Mouse (Mus musculus) neural tube, embryonic 14.5 days (tissue): Measurements from ENCODE around the gene Tmem107. TPM values are rescaled to one million over a fixed set of nuclear protein-coding genes. Genes with fewer than 3 reads are reported as not detected.

Experiments
- ATAC-seq: fragments of 200-750 bp; cut with Nextera tagmentation; 2 replicates; pipeline ENCODE4 v1.8.0; 2017; ENCODE audit warnings: low read depth, mild to moderate bottlenecking, moderate TSS enrichment, moderate library complexity
- H3K27ac ChIP-seq: fragments of 300-500 bp; sonication (generic); 2 replicates; pipeline ENCODE4 v1.5.1; 2014; ENCODE audit warnings: low read depth, mild to moderate bottlenecking, control low read depth, low read length, moderate library complexity, mixed read lengths
- H3K27me3 ChIP-seq: fragments of 300-500 bp; sonication (generic); 2 replicates; pipeline ENCODE4 v1.6.1; 2014; ENCODE audit warnings: low read length; ENCODE audit not compliant: control insufficient read depth, insufficient read depth
- H3K36me3 ChIP-seq: fragments of 300-500 bp; sonication (generic); 2 replicates; pipeline ENCODE4 v1.6.1; 2014; ENCODE audit warnings: low read length, mixed read lengths; ENCODE audit not compliant: control insufficient read depth, insufficient read depth
- H3K4me1 ChIP-seq: fragments of 300-500 bp; sonication (generic); 2 replicates; pipeline ENCODE4 v1.6.1; 2014; ENCODE audit warnings: low read length; ENCODE audit not compliant: control insufficient read depth, insufficient read depth
- H3K4me2 ChIP-seq: fragments of 300-500 bp; sonication (generic); 2 replicates; pipeline ENCODE4 v1.6.1; 2014; ENCODE audit warnings: mild to moderate bottlenecking, low read depth, low read length, control low read depth
- H3K4me3 ChIP-seq: fragments of 300-500 bp; sonication (generic); 2 replicates; pipeline ENCODE4 v1.5.1; 2014; ENCODE audit warnings: low read depth, low read length, control low read depth, mixed read lengths
- H3K9ac ChIP-seq: fragments of 300-500 bp; sonication (generic); replicated peaks from 2 replicates; pipeline ENCODE4 v1.6.1; 2014; ENCODE audit warnings: low read depth, mild to moderate bottlenecking, control low read depth, low read length, mixed read lengths
- H3K9me3 ChIP-seq: fragments of 300-500 bp; sonication (generic); 2 replicates; pipeline ENCODE4 v1.6.1; 2016; ENCODE audit warnings: low read length; ENCODE audit not compliant: control insufficient read depth
- WGBS: fragments of 180-500 bp; shearing (Covaris S2); extraction: QIAGEN DNeasy Blood & Tissue Kit; methylation state at CpG from one replicate; pipeline ENCODE4 v1.1.7; 2014; 5-methylcytosine and 5-hydroxymethylcytosine counted together
- polyA plus RNA-seq: library from polyadenylated mRNA; unstranded; fragments of >200 nt; fragmentation: Nextera tagmentation; extraction: Ambion mirVana; gene quantifications from 2 replicates; pipeline ENCODE4 v1.2.1, GENCODE M21; 2014

Tmem107 gene
- polyA plus RNA-seq, 1 experiment from 2014 or later = 27.7 TPM

DNA sequence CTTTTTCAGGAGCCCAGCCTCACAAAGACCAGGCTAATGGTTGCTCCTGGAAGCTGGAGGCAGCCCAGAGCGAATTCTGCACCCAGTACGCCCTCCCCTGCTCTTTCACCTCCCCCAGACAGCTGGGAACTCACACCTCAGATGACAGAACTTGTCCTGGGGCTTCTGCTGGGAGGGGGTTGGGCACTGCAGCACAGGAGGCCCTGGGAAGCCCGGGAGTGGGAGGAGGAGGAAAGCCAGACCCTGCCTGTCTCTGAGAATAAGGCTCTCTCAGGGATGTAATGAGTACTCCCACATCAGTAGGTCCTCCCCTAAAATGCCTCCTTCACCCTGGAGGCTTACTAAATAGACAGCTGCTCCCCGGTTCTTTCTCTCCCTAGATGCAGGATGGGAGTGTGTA lies 16.5 kb downstream of the Tmem107 start:
- H3K4me1 ChIP-seq = peaks cover 20% of the 10 kb centered on the region
- 32% methylated on average over 4 of the region's 4 CpGs for whole genome bisulfite sequencing
- H3K9me3 ChIP-seq = no peaks in the 10 kb centered on the region
- H3K36me3 ChIP-seq = 0 out of 2 replicates have a peak, but pooled peaks cover 8% of the 10 kb centered on the region
- H3K4me3 ChIP-seq = no peak overlapping the region
- peak overlapping the region; percentile 95; the same call in 1 of the 2 replicates for H3K27ac ChIP-seq
- H3K9ac ChIP-seq = no peak overlapping the region
- no peaks in the 10 kb centered on the region for H3K27me3 ChIP-seq
- no peak for ATAC-seq
- H3K4me2 ChIP-seq = no peak overlapping the region

DNA sequence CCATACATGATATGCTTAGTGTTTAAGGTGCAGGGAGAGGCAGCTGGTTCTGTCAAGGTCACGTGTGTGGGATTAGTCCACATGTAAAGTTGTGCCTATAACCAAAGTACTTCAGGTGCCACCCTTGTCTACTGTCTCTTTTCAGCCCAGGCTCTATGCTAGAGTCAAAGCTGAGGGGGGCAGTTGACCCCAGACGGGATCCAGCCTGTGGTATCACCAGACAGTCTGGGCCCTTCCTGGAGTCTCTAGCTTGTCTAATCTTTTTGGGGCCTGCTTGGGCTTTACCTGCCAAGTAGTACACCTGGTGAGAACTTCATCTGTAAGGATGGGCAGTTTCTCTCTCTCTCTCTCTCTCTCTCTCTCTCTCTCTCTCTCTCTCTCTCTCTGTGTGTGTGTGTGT lies 17.0 kb downstream of the Tmem107 start:
- Histone ChIP-seq H3K9me3 (no peaks in the 10 kb centered on the region), H3K36me3 (0 out of 2 replicates have a peak, but pooled peaks cover 8% of the 10 kb centered on the region), H3K27ac (peak overlapping the region; percentile 95), H3K4me3 (no peak overlapping the region), H3K27me3 (no peaks in the 10 kb centered on the region), H3K4me2 (peak overlapping the region; percentile 98), H3K9ac (no peak overlapping the region), H3K4me1 (peaks cover 20% of the 10 kb centered on the region)
- WGBS = 60% methylated on average over 2 of the region's 2 CpGs
- no peak for ATAC-seq

DNA sequence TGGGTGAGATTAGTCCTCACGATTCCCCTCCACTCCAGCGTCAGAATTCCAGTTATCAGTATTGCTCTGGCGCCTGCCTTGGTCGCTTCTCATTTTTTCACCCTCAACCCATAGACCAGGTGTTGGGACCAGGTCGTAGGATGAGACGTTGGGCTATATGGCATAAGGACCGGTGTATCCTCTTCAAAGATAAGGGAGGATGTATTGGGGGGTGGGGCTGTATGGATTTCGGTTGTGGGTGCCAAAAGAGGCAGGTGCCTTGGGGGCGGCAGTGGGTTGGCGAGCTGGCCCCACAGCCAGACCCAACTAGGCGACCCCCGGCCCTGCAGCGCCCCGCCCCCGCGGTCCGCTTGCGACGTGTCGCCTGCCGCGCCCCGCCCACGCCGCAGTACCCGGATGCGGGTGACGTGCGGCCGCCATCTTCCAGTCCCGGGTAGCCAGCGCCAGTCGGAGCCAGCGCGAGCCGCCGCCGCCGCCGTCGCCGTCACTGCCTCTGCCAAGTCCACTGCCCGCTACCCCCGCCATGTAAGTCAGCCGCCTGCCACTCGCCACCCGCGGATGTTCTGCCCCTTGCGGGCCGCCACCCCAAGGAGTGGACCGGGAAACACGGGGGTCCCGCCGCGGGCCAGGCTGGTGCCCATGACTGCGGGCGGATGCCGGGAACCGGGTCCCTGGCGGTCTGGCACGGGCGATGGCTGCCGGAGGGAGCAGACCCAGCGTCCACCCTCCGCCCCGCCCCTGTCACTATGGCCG lies 17.7 kb downstream of the Tmem107 start, which contains the start of gene Vamp2:
Vamp2 (plus strand) TSS at position 388 of the 753 bp plus-strand sequence.
- Histone ChIP-seq H3K4me3 (peak within 1 kb of the TSS; percentile 100), H3K9ac (peak within 1 kb of the TSS; percentile 100), H3K4me1 (peaks cover 20% of the 10 kb centered on the region), H3K27ac (peak within 1 kb of the TSS; percentile 95), H3K36me3 (0 out of 2 replicates have a peak, but pooled peaks cover 8% of the 10 kb centered on the region), H3K27me3 (no peaks in the 10 kb centered on the region), H3K4me2 (peak within 1 kb of the TSS; percentile 98), H3K9me3 (no peaks in the 10 kb centered on the region)
- ATAC-seq = peak; percentile 84
- WGBS = under 1% methylated on average over 55 of the region's 67 CpGs

DNA sequence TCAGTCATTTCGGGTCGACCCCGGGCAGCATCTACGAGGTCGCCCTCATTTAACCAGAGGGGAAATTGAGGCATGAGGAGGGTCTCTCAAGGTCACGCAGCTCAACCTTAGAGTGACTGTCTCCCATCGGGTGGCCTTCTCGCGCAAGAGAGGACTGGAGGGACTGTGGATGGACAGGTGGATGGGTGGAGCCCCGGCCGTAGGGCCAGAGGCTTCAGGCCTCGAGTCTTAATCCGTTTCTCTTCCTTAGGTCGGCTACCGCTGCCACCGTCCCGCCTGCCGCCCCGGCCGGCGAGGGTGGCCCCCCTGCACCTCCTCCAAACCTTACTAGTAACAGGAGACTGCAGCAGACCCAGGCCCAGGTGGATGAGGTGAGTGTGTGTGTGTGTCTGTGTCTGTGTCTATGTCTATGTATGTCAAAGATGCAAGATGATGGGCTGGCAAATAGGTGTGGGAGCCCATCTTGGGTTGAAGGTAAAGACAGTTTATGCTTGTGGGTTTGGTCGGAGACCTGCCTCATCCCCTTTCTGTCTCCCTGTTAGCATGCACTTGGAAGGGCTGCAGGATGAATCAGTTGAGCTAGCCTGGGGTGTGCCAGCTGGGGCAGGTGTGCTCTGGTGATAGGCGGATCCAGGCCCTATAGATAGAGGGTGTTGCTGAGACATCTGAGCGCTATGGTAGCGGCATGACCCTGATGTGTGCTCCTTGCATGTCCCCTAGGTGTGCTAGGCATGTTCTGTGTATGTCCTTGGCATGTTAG lies 18.4 kb downstream of the Tmem107 start:
- peak; percentile 12; the same call in 1 of the 2 replicates for ATAC-seq

DNA sequence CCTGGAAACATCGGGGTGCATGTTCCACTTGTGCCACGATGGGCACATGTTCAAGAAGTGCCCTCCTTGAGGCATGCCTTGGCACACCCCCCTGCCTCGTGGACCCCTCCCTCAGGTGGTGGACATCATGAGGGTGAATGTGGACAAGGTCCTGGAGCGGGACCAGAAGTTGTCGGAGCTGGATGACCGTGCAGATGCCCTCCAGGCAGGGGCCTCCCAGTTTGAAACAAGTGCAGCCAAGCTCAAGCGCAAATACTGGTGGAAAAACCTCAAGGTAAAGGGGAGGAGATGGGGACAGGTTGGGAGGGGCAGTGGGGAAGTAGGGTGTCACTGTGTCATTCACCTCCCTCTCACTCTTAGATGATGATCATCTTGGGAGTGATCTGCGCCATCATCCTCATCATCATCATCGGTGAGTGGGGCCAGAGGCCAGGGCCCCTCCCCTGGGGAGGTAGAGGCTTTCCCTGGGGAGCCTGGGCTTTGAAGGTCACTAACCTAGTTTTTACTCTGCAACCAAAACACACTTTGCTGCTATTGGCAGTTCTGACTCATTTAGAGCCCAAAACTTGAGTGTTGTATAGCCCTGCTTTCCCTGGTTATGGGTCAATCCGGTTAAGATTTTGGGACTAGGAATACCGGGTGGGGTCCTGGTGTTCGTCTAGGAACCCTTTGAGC lies 19.1 kb downstream of the Tmem107 start:
- H3K9ac ChIP-seq = peak overlapping the region; percentile 100
- 88% methylated on average over 12 of the region's 12 CpGs for WGBS
- H3K4me3 ChIP-seq = peak overlapping the region; percentile 100
- no peak overlapping the region for H3K27ac ChIP-seq
- no peaks in the 10 kb centered on the region for H3K27me3 ChIP-seq
- H3K9me3 ChIP-seq = no peaks in the 10 kb centered on the region
- H3K4me2 ChIP-seq = peak overlapping the region; percentile 98
- peaks cover 20% of the 10 kb centered on the region for H3K4me1 ChIP-seq
- no peak for ATAC-seq
- 0 out of 2 replicates have a peak, but pooled peaks cover 8% of the 10 kb centered on the region for H3K36me3 ChIP-seq

More for the DNA sequence above, 18.4 kb downstream of the Tmem107 start:
- Histone ChIP-seq H3K4me1 (peaks cover 20% of the 10 kb centered on the region), H3K9me3 (no peaks in the 10 kb centered on the region), H3K27me3 (no peaks in the 10 kb centered on the region), H3K36me3 (0 out of 2 replicates have a peak, but pooled peaks cover 8% of the 10 kb centered on the region), H3K27ac (peak overlapping the region; percentile 95), H3K9ac (peak overlapping the region; percentile 100), H3K4me2 (peak overlapping the region; percentile 98), H3K4me3 (peak overlapping the region; percentile 100)
- WGBS = 11% methylated on average over 25 of the region's 25 CpGs

- Histone ChIP-seq H3K27me3 (no peaks in the 10 kb centered on the region), H3K9ac (peak overlapping the region; percentile 100; the same call in 1 of the 2 replicates), H3K4me1 (peaks cover 21% of the 10 kb centered on the region), H3K9me3 (no peaks in the 10 kb centered on the region), H3K4me2 (peak overlapping the region; percentile 98; the same call in 1 of the 2 replicates), H3K4me3 (no peak overlapping the region), H3K36me3 (0 out of 2 replicates have a peak, but pooled peaks cover 8% of the 10 kb centered on the region), H3K27ac (no peak overlapping the region)
- WGBS = 59% methylated on average over 6 of the region's 6 CpGs
- ATAC-seq = no peak
Measured at GRCm38 (mm10) chr11:69090367-69090766, 19.8 kb downstream of the Tmem107 start.

- Histone ChIP-seq H3K27ac (no peak overlapping the region), H3K4me2 (no peak overlapping the region), H3K9ac (no peak overlapping the region), H3K9me3 (no peaks in the 10 kb centered on the region), H3K4me1 (peaks cover 28% of the 10 kb centered on the region), H3K4me3 (no peak overlapping the region), H3K36me3 (0 out of 2 replicates have a peak, but pooled peaks cover 8% of the 10 kb centered on the region), H3K27me3 (no peaks in the 10 kb centered on the region)
- WGBS = 67% methylated on average over 7 of the region's 7 CpGs
- no peak for ATAC-seq
Measured at GRCm38 (mm10) chr11:69091566-69092385, 21.2 kb downstream of the Tmem107 start.

GRCm38 (mm10) chr11:69092386-69092751 lies 21.8 kb downstream of the Tmem107 start:
- Histone ChIP-seq H3K36me3 (0 out of 2 replicates have a peak, but pooled peaks cover 8% of the 10 kb centered on the region), H3K27ac (no peak overlapping the region), H3K4me1 (peaks cover 30% of the 10 kb centered on the region), H3K4me3 (no peak overlapping the region), H3K9ac (no peak overlapping the region), H3K9me3 (no peaks in the 10 kb centered on the region), H3K27me3 (no peaks in the 10 kb centered on the region), H3K4me2 (no peak overlapping the region)
- WGBS = 6% methylated on average over 3 of the region's 3 CpGs
- ATAC-seq = no peak
